Mouse (Mus musculus) limb, embryonic 14.5 days (tissue): ENCODE data around the gene Lig3. TPM values are rescaled to one million over a fixed set of nuclear protein-coding genes. Genes with fewer than 3 reads are reported as not detected.
A peak's percentile ranks its signal among the peaks of the same experiment; 100 is the strongest.

Experiments
- ATAC-seq: fragments of 200-750 bp; cut with Nextera tagmentation; 2 replicates; pipeline ENCODE4 v1.8.0; 2017; ENCODE audit warnings: low read depth, moderate number of reproducible peaks, moderate TSS enrichment; ENCODE audit not compliant: low FRiP score
- DNase-seq: peaks from one replicate; pipeline ENCODE4 v3.0.0-alpha.2; 2015; ENCODE audit warnings: low spot score
- H3K27ac ChIP-seq: fragments of 300-500 bp; sonication (generic); replicated peaks from 2 replicates; pipeline ENCODE4 v1.5.1; 2014; ENCODE audit warnings: low read depth, mild to moderate bottlenecking, low read length, moderate library complexity, mixed read lengths
- H3K27me3 ChIP-seq: fragments of 300-500 bp; sonication (generic); 2 replicates; pipeline ENCODE4 v1.6.1; 2014; ENCODE audit warnings: low read length, mixed read lengths; ENCODE audit not compliant: control insufficient read depth, insufficient read depth
- H3K36me3 ChIP-seq: fragments of 300-500 bp; sonication (generic); 2 replicates; pipeline ENCODE4 v1.6.1; 2014; ENCODE audit warnings: mild to moderate bottlenecking, low read length, moderate library complexity, mixed read lengths; ENCODE audit not compliant: control insufficient read depth, insufficient read depth
- H3K4me1 ChIP-seq: fragments of 300-500 bp; sonication (generic); 2 replicates; pipeline ENCODE4 v1.6.1; 2014; ENCODE audit warnings: antibody characterized with exemption, low read length, mixed read lengths; ENCODE audit not compliant: control insufficient read depth, insufficient read depth
- H3K4me2 ChIP-seq: fragments of 300-500 bp; sonication (generic); replicated peaks from 2 replicates; pipeline ENCODE4 v1.6.1; 2014; ENCODE audit warnings: low read depth, mild to moderate bottlenecking, low read length, moderate library complexity; ENCODE audit not compliant: severe bottlenecking
- H3K4me3 ChIP-seq: fragments of 300-500 bp; sonication (generic); replicated peaks from 2 replicates; pipeline ENCODE4 v1.5.1; 2014; ENCODE audit warnings: low read length
- H3K9ac ChIP-seq: fragments of 300-500 bp; sonication (generic); 2 replicates; pipeline ENCODE4 v1.6.1; 2014; ENCODE audit warnings: mild to moderate bottlenecking, low read depth, low read length, moderate library complexity; ENCODE audit not compliant: severe bottlenecking
- H3K9me3 ChIP-seq: fragments of 300-500 bp; sonication (generic); 2 replicates; pipeline ENCODE4 v1.6.1; 2016; ENCODE audit warnings: low read length; ENCODE audit not compliant: control insufficient read depth
- POLR2A ChIP-seq: fragments of 200-500 bp; IDR thresholded peaks from 2 replicates; pipeline ENCODE4 v1.8.0; 2012; ENCODE audit warnings: inconsistent platforms, mild to moderate bottlenecking, moderate library complexity, borderline replicate concordance; ENCODE audit not compliant: insufficient read depth, insufficient read length; ENCODE audit errors: extremely low read depth
- WGBS: fragments of 180-500 bp; shearing (Covaris S2); extraction: QIAGEN DNeasy Blood & Tissue Kit; methylation state at CpG from one replicate; pipeline ENCODE4 v1.1.7; 2014; 5-methylcytosine and 5-hydroxymethylcytosine counted together
- polyA plus RNA-seq, 2 experiments: library from polyadenylated mRNA; depleted of rRNA in 1 of 2; stranded (reverse) in 1 of 2; unstranded in 1 of 2; fragments of >200 nt; fragmentation: Nextera tagmentation in 1 of 2; extraction: Ambion mirVana in 1 of 2; gene quantifications; 2 replicates each; pipeline versions ENCODE4 v1.2.1 to v1.2.3; 2012 to 2014

Gene Lig3
- polyA plus RNA-seq, 2 experiments: 35.8 to 38.6 TPM

- Histone ChIP-seq H3K27ac (0 out of 2 replicates have a peak overlapping the region, but pooled peaks have one; percentile 7), H3K4me2 (peak overlapping the region; percentile 30; the same call in 1 of the 2 replicates), H3K4me1 (peaks cover 23% of the 10 kb centered on the region), H3K36me3 (no peaks in the 10 kb centered on the region), H3K4me3 (no peak overlapping the region), H3K9ac (no peak overlapping the region; the same call in 1 of the 2 replicates), H3K27me3 (no peaks in the 10 kb centered on the region), H3K9me3 (no peaks in the 10 kb centered on the region)
- DNase-seq (no peak), ATAC-seq (no peak; the same call in 1 of the 2 replicates)
- 22% methylated on average over 4 of the region's 4 CpGs for WGBS
- no peak for TF ChIP-seq POLR2A
Measured at GRCm38 (mm10) chr11:82846079-82846436, 65.2 kb downstream of the Lig3 start.

- Histone ChIP-seq H3K27ac (no peak overlapping the region), H3K27me3 (no peaks in the 10 kb centered on the region), H3K9ac (no peak overlapping the region), H3K4me2 (no peak overlapping the region), H3K4me1 (peaks cover 23% of the 10 kb centered on the region), H3K9me3 (no peaks in the 10 kb centered on the region), H3K36me3 (no peaks in the 10 kb centered on the region), H3K4me3 (no peak overlapping the region)
- no peak for ATAC-seq
- 77% methylated on average over 3 of the region's 3 CpGs for whole genome bisulfite sequencing
- DNase-seq: no peak
- no peak for TF ChIP-seq POLR2A
Measured at GRCm38 (mm10) chr11:82846938-82847337, 66.0 kb downstream of the Lig3 start.

GRCm38 (mm10) chr11:82847571-82848000 lies 66.7 kb downstream of the Lig3 start:
- WGBS: 39% methylated on average over 6 of the region's 6 CpGs
- H3K4me2 ChIP-seq: no peak overlapping the region
- H3K27me3 ChIP-seq: no peaks in the 10 kb centered on the region
- H3K9ac ChIP-seq: no peak overlapping the region
- H3K4me3 ChIP-seq: no peak overlapping the region
- H3K36me3 ChIP-seq: no peaks in the 10 kb centered on the region
- peaks cover 23% of the 10 kb centered on the region for H3K4me1 ChIP-seq
- no peaks in the 10 kb centered on the region for H3K9me3 ChIP-seq
- H3K27ac ChIP-seq: no peak overlapping the region
- ATAC-seq (no peak), DNase-seq (no peak)
- no peak for TF ChIP-seq POLR2A

GRCm38 (mm10) chr11:82850259-82850658 lies 69.4 kb downstream of the Lig3 start:
- H3K27me3 ChIP-seq: no peaks in the 10 kb centered on the region
- ATAC-seq (no peak), DNase-seq (no peak)
- H3K9ac ChIP-seq: no peak overlapping the region
- H3K4me2 ChIP-seq: no peak overlapping the region
- 24% methylated on average over 5 of the region's 5 CpGs for WGBS
- no peak overlapping the region for H3K4me3 ChIP-seq
- peaks cover 21% of the 10 kb centered on the region for H3K4me1 ChIP-seq
- H3K27ac ChIP-seq: no peak overlapping the region
- TF ChIP-seq POLR2A: no peak
- no peaks in the 10 kb centered on the region for H3K36me3 ChIP-seq
- H3K9me3 ChIP-seq: no peaks in the 10 kb centered on the region

GRCm38 (mm10) chr11:82852115-82852514 lies 71.2 kb downstream of the Lig3 start:
- H3K27ac ChIP-seq: no peak overlapping the region
- no peak for ATAC-seq
- 79% methylated on average over 11 of the region's 11 CpGs for WGBS
- H3K9ac ChIP-seq: no peak overlapping the region
- no peak for DNase-seq
- TF ChIP-seq POLR2A: no peak
- no peak overlapping the region for H3K4me3 ChIP-seq
- H3K4me2 ChIP-seq: no peak overlapping the region
- H3K4me1 ChIP-seq: peaks cover 11% of the 10 kb centered on the region
- no peaks in the 10 kb centered on the region for H3K27me3 ChIP-seq
- H3K36me3 ChIP-seq: no peaks in the 10 kb centered on the region
- H3K9me3 ChIP-seq: no peaks in the 10 kb centered on the region

GRCm38 (mm10) chr11:82852540-82852939 lies 71.6 kb downstream of the Lig3 start:
- H3K9me3 ChIP-seq: no peaks in the 10 kb centered on the region
- H3K4me3 ChIP-seq: no peak overlapping the region
- H3K4me2 ChIP-seq: no peak overlapping the region
- H3K27me3 ChIP-seq: no peaks in the 10 kb centered on the region
- DNase-seq: no peak
- no peaks in the 10 kb centered on the region for H3K36me3 ChIP-seq
- no peak overlapping the region for H3K27ac ChIP-seq
- H3K4me1 ChIP-seq: peaks cover 9% of the 10 kb centered on the region
- no peak for ATAC-seq
- no peak overlapping the region for H3K9ac ChIP-seq
- TF ChIP-seq POLR2A: no peak
- 81% methylated on average over 10 of the region's 10 CpGs for WGBS
